21 mouse cellular contexts compared by ENCODE assay signal in genomic region chr5:146713836-146714235, GRCm38 (mm10).
DNase-seq lines count a peak whose midpoint lies in the region; ATAC-seq and TF ChIP-seq lines count a peak whose summit lies in the region.
"Had no signal": no experiment of that assay in that cellular context is flagged by ENCODE, and none has a peak within 500 bp of the region (broad histone marks: within the 10 kb centered on the region; RNA-seq: fewer than 3 reads in every experiment).

No protein-coding gene starts in this region.

- no peak for TF ChIP-seq CTCF in MEL (IDR thresholded peaks at IDR 0.05 in 2 of 3, conservative IDR thresholded peaks at IDR 0.05 in 1 of 3; ENCODE audit: control insufficient read depth in 1 of 3, insufficient read depth in 1 of 3, low read depth in 2 of 3, low read length in 3 of 3, poor library complexity in 1 of 3, severe bottlenecking in 1 of 3)
- TF ChIP-seq CTCF in intestine, postnatal 0 days (IDR thresholded peaks at IDR 0.05; ENCODE audit: low read depth), result no peak

- no peak for TF ChIP-seq RAD21 in MEL (IDR thresholded peaks at IDR 0.05; ENCODE audit: low read depth, low read length)

- peak overlapping the region; percentile 81 for H3K27ac ChIP-seq in hindbrain, embryonic 11.5 days (ENCODE audit: low read depth, low read length)
- no peak overlapping the region for H3K27ac ChIP-seq in hindbrain, embryonic 16.5 days (ENCODE audit: low read depth, low read length)
- H3K27ac ChIP-seq in lung, embryonic 16.5 days (ENCODE audit: low read length), result no peak overlapping the region
- H3K27ac ChIP-seq in MEL (ENCODE audit: control insufficient read depth, low read depth, low read length), result no peak overlapping the region
- H3K27ac ChIP-seq in intestine, postnatal 0 days (ENCODE audit: low read depth, low read length), result no peak overlapping the region
- H3K27ac ChIP-seq: heart, adult 2 months; limb, embryonic 12.5 days had no signal

- H3K9me3 ChIP-seq in hindbrain, embryonic 11.5 days (ENCODE audit: control insufficient read depth, low read length), result no peaks in the 10 kb centered on the region
- peaks cover 3% of the 10 kb centered on the region; the same call in 1 of the 2 replicates for H3K9me3 ChIP-seq in hindbrain, embryonic 16.5 days (ENCODE audit: control insufficient read depth, low read length)
- no peaks in the 10 kb centered on the region; the same call in 1 of the 2 replicates for H3K9me3 ChIP-seq in lung, embryonic 16.5 days (ENCODE audit: control insufficient read depth, low read length)
- H3K9me3 ChIP-seq in MEL (replicated peaks; ENCODE audit: insufficient read depth, low read length), result no peaks in the 10 kb centered on the region
- H3K9me3 ChIP-seq in intestine, postnatal 0 days (ENCODE audit: control insufficient read depth), result no peaks in the 10 kb centered on the region
- H3K9me3 ChIP-seq: limb, embryonic 12.5 days; neural tube, embryonic 12.5 days had no signal

- no peak overlapping the region for H3K4me2 ChIP-seq in hindbrain, embryonic 11.5 days (replicated peaks; ENCODE audit: low read depth, low read length)
- H3K4me2 ChIP-seq in hindbrain, embryonic 16.5 days (ENCODE audit: low read length), result no peak overlapping the region
- no peak overlapping the region for H3K4me2 ChIP-seq in lung, embryonic 16.5 days (ENCODE audit: low read depth, low read length)
- H3K4me2 ChIP-seq in intestine, postnatal 0 days (replicated peaks; ENCODE audit: low read depth), result no peak overlapping the region
- H3K4me2 ChIP-seq: limb, embryonic 12.5 days; liver, embryonic 11.5 days had no signal

- TF ChIP-seq EP300 in MEL (IDR thresholded peaks at IDR 0.05; ENCODE audit: low read depth in 1 of 2, low read length in 2 of 2), result no peak

- WGBS in hindbrain, embryonic 11.5 days, result 96% methylated on average over 12 of the region's 12 CpGs
- 89% methylated on average over 12 of the region's 12 CpGs for WGBS in hindbrain, embryonic 16.5 days
- 89% methylated on average over 12 of the region's 12 CpGs for WGBS in lung, embryonic 16.5 days
- 94% methylated on average over 12 of the region's 12 CpGs for WGBS in intestine, postnatal 0 days

- H3K27me3 ChIP-seq in hindbrain, embryonic 11.5 days (ENCODE audit: control insufficient read depth, insufficient read depth, low read length), result no peaks in the 10 kb centered on the region
- H3K27me3 ChIP-seq in hindbrain, embryonic 16.5 days (replicated peaks; ENCODE audit: control insufficient read depth, insufficient read depth, low read length), result no peaks in the 10 kb centered on the region
- H3K27me3 ChIP-seq in lung, embryonic 16.5 days (ENCODE audit: control insufficient read depth, insufficient read depth, low read depth, low read length), result no peaks in the 10 kb centered on the region
- no peaks in the 10 kb centered on the region for H3K27me3 ChIP-seq in MEL (ENCODE audit: control insufficient read depth in 1 of 2, insufficient read depth in 2 of 2, low read length in 2 of 2)
- no peaks in the 10 kb centered on the region for H3K27me3 ChIP-seq in intestine, postnatal 0 days (replicated peaks; ENCODE audit: control insufficient read depth, insufficient read depth, low read length)
- H3K27me3 ChIP-seq: limb, embryonic 12.5 days; neural tube, embryonic 12.5 days had no signal

- H3K36me3 ChIP-seq in hindbrain, embryonic 11.5 days (ENCODE audit: control insufficient read depth, insufficient read depth, low read length), result no peaks in the 10 kb centered on the region
- no peaks in the 10 kb centered on the region for H3K36me3 ChIP-seq in hindbrain, embryonic 16.5 days (ENCODE audit: control insufficient read depth, insufficient read depth, low read length)
- H3K36me3 ChIP-seq in lung, embryonic 16.5 days (ENCODE audit: control insufficient read depth, insufficient read depth, low read length), result no peaks in the 10 kb centered on the region
- no peaks in the 10 kb centered on the region for H3K36me3 ChIP-seq in MEL (ENCODE audit: control insufficient read depth in 1 of 2, insufficient read depth in 2 of 2, low read length in 2 of 2)
- H3K36me3 ChIP-seq in intestine, postnatal 0 days (ENCODE audit: control insufficient read depth, insufficient read depth), result no peaks in the 10 kb centered on the region
- H3K36me3 ChIP-seq: limb, embryonic 12.5 days; neural tube, embryonic 12.5 days had no signal

- no peak for ATAC-seq in hindbrain, embryonic 11.5 days (ENCODE audit: low FRiP score)
- ATAC-seq in hindbrain, embryonic 16.5 days, result no peak
- peak; percentile 7; the same call in 1 of the 2 replicates for ATAC-seq in lung, embryonic 16.5 days (ENCODE audit: low read depth)
- no peak for ATAC-seq in intestine, postnatal 0 days
- ATAC-seq: liver, postnatal 0 days had no signal

- H3K4me1 ChIP-seq in hindbrain, embryonic 11.5 days (replicated peaks; ENCODE audit: control insufficient read depth, insufficient read depth, low read length), result 0 out of 2 replicates have a peak, but pooled peaks cover 2% of the 10 kb centered on the region
- peaks cover 8% of the 10 kb centered on the region for H3K4me1 ChIP-seq in hindbrain, embryonic 16.5 days (ENCODE audit: control insufficient read depth, insufficient read depth, low read depth, low read length)
- H3K4me1 ChIP-seq in lung, embryonic 16.5 days (replicated peaks; ENCODE audit: control insufficient read depth, insufficient read depth, low read length), result no peaks in the 10 kb centered on the region
- peaks cover 0 to 11% of the 10 kb centered on the region in 2 experiments; a peak in 1 of 4 replicates for H3K4me1 ChIP-seq in MEL (ENCODE audit: control insufficient read depth in 1 of 2, insufficient read depth in 2 of 2, low read length in 2 of 2)
- H3K4me1 ChIP-seq in intestine, postnatal 0 days (replicated peaks; ENCODE audit: control insufficient read depth, insufficient read depth, low read length), result no peaks in the 10 kb centered on the region

- no peaks in the 10 kb centered on the region for H3K79me2 ChIP-seq in MEL (ENCODE audit: control insufficient read depth, insufficient read depth, low read length, poor library complexity)

- H3K4me3 ChIP-seq in hindbrain, embryonic 11.5 days (ENCODE audit: low read depth, low read length), result no peak overlapping the region
- no peak overlapping the region for H3K4me3 ChIP-seq in hindbrain, embryonic 16.5 days (ENCODE audit: low read length)
- H3K4me3 ChIP-seq in lung, embryonic 16.5 days (ENCODE audit: low read length), result no peak overlapping the region
- H3K4me3 ChIP-seq in MEL (ENCODE audit: control insufficient read depth in 1 of 2, insufficient read depth in 1 of 2, low read depth in 2 of 2, low read length in 2 of 2), result no peak overlapping the region
- H3K4me3 ChIP-seq in intestine, postnatal 0 days (ENCODE audit: low read depth, low read length), result no peak overlapping the region
- H3K4me3 ChIP-seq: heart, adult 2 months; limb, embryonic 12.5 days; neural tube, embryonic 12.5 days had no signal

- DNase-seq in hindbrain, embryonic 11.5 days (ENCODE audit: low spot score), result no peak
- DNase-seq in lung, adult 18-20 months, result no peak
- DNase-seq in 416B (ENCODE audit: low read depth), result peak; percentile 32
- DNase-seq in MEL (ENCODE audit: low read depth, low spot score), result peak; percentile 72
- DNase-seq: adrenal gland, postnatal 36 days; gastrocnemius, postnatal 36 days; heart, adult 2 months; kidney, adult 18-20 months; kidney, postnatal 36 days; layer of hippocampus, postnatal 36 days; liver, postnatal 0 days; lung, postnatal 14 days; right cerebral cortex, postnatal 25 days; spleen, adult 18-20 months; thymus, postnatal 14 days had no signal

- no peak for TF ChIP-seq POLR2A in MEL (IDR thresholded peaks at IDR 0.05; ENCODE audit: control insufficient read depth in 1 of 2, insufficient read depth in 1 of 2, low read depth in 1 of 2, low read length in 2 of 2, poor library complexity in 1 of 2)

- no peak overlapping the region for H3K9ac ChIP-seq in hindbrain, embryonic 11.5 days (ENCODE audit: low read depth, low read length)
- H3K9ac ChIP-seq in hindbrain, embryonic 16.5 days (ENCODE audit: low read depth, low read length), result no peak overlapping the region
- no peak overlapping the region for H3K9ac ChIP-seq in lung, embryonic 16.5 days (ENCODE audit: low read length)
- H3K9ac ChIP-seq in MEL (ENCODE audit: control insufficient read depth, low read depth, low read length, poor library complexity, severe bottlenecking), result no peak overlapping the region
- H3K9ac ChIP-seq in intestine, postnatal 0 days (ENCODE audit: low read depth, low read length), result no peak overlapping the region
- H3K9ac ChIP-seq: limb, embryonic 12.5 days; liver, postnatal 0 days; neural tube, embryonic 12.5 days had no signal

TF ChIP-seq in MEL, 35 proteins besides CTCF, POLR2A, EP300 and RAD21:
- TF ChIP-seq GABPA (IDR thresholded peaks at IDR 0.05; ENCODE audit: low read depth, low read length), result 0 out of 2 replicates have a peak, but pooled peaks have one; percentile 32
- peak; percentile 46; the same call in 1 of the 2 replicates for TF ChIP-seq CHD2 (IDR thresholded peaks at IDR 0.05; ENCODE audit: low read length)
- no peak for TF ChIP-seq JUND (IDR thresholded peaks at IDR 0.05; ENCODE audit: low read depth, low read length)
- 0 out of 2 replicates have a peak, but pooled peaks have one; percentile 45 for TF ChIP-seq TBP (IDR thresholded peaks at IDR 0.05; ENCODE audit: low read depth, low read length)

Comparison
In these comparisons a context has a peak if more than half of its experiments do, and no peak if none do; other contexts are left out.
1. DNase-seq: peak in 416B (single experiment) and MEL (single experiment); none in hindbrain, embryonic 11.5 days (single experiment) and lung, adult 18-20 months (0 of 2).